Mouse (Mus musculus): ENCODE results near the gene Mblac1.

DNA sequence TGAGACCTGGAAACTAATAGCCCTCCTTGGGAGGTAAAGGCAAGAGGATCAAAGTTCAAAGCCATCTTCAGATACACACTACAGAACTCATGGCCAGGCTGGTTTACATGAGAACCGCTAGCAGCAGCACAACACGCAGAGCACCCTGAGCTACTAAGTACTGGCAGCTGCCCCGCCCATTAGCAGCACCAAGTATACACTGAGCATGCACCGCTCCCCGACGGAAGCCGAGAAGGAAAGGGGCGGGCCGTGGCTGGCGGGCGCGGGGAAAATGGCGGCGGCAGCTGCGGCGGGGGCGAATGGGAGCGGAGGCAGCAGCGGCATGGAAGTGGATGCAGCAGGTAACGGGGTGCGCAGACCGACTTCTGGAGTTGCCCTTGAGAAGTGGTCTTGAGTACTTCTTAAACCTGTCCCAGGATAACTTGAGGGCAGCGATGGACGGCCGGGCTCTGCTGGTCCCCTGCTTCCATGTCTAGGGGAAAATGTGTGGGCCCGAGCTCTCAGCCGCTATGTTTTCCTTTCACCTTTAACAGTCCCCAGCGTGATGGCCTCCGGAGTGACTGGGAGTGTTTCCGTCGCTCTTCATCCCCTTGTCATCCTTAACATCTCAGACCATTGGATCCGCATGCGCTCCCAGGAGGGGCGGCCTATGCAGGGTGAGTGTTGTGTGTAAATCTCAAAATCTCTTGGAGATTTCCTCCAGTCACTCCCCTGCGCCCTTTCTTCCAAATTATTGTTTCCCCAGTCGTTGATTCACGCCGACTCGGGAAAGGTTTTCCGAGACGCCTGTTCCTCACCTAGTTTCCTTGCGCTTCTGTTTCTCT lies 33.1 kb upstream of the Mblac1 start, which contains the start of gene Cops6:
- TF ChIP-seq CTCF (IDR thresholded peaks at IDR 0.05; ENCODE audit: borderline replicate concordance, insufficient read depth, low read depth, low read length), result no peak
- TF ChIP-seq POLR2A (IDR thresholded peaks at IDR 0.05; ENCODE audit: borderline replicate concordance, insufficient read depth, low read length), result peak; percentile 75

Data from cerebellum, adult 2 months (tissue).